ENCODE assay signal across 18 mouse cellular contexts in the genomic region with DNA sequence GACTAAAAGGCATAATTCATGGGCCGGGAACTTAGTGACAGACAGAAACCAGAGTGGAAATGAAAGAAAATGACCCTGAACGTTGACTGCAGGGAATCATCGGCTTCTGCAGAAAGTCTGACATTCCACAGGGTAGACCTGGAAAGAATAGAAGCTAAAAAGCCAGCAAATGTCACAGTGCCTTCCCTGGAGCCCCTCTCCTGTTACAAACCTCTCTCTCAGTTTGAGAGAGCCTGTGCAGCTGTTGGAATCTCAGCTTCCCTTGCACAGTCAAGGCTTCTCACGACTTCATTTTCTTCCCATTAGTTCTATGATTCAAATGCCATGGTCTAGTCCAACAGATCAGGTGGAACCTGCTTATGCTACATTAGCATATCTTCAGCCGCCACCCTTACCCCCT. TPM values are rescaled to one million over a fixed set of nuclear protein-coding genes. Genes with fewer than 3 reads are reported as not detected.
A peak's percentile ranks its signal among the peaks of the same experiment; 100 is the strongest.
DNase-seq lines count a peak whose midpoint lies in the region; ATAC-seq and TF ChIP-seq lines count a peak whose summit lies in the region.
"Had no signal": no experiment of that assay in that cellular context is flagged by ENCODE, and none has a peak within 500 bp of the region (broad histone marks: within the 10 kb centered on the region; RNA-seq: fewer than 3 reads in every experiment).

No protein-coding gene starts in this region.

- no peak for TF ChIP-seq CTCF in kidney, adult 2 months (conservative IDR thresholded peaks at IDR 0.05; ENCODE audit: insufficient read depth, insufficient read length, low read depth, low read length)

- no peaks in the 10 kb centered on the region for H3K9me3 ChIP-seq in midbrain, embryonic 15.5 days
- no peaks in the 10 kb centered on the region for H3K9me3 ChIP-seq in midbrain, embryonic 10.5 days (replicated peaks)
- H3K9me3 ChIP-seq in embryonic facial prominence, embryonic 14.5 days (ENCODE audit: control insufficient read depth, low read length): no peaks in the 10 kb centered on the region
- H3K9me3 ChIP-seq in stomach, embryonic 16.5 days (replicated peaks; ENCODE audit: control insufficient read depth, low read length): no peaks in the 10 kb centered on the region
- H3K9me3 ChIP-seq: heart, embryonic 12.5 days; liver, embryonic 15.5 days had no signal

- no peaks in the 10 kb centered on the region for H3K36me3 ChIP-seq in kidney, adult 2 months (ENCODE audit: control insufficient read depth, insufficient read depth, low read length)
- H3K36me3 ChIP-seq in midbrain, embryonic 15.5 days (replicated peaks): no peaks in the 10 kb centered on the region
- no peaks in the 10 kb centered on the region for H3K36me3 ChIP-seq in midbrain, embryonic 10.5 days
- H3K36me3 ChIP-seq in embryonic facial prominence, embryonic 14.5 days (ENCODE audit: control insufficient read depth, insufficient read depth, low read length): no peaks in the 10 kb centered on the region
- H3K36me3 ChIP-seq in stomach, embryonic 16.5 days (ENCODE audit: control insufficient read depth, insufficient read depth, low read length): no peaks in the 10 kb centered on the region
- H3K36me3 ChIP-seq: heart, embryonic 12.5 days; liver, embryonic 15.5 days had no signal

- WGBS in kidney, adult 2 months: 16% methylated on average over 5 of the region's 5 CpGs
- 30% methylated on average over 5 of the region's 5 CpGs for WGBS in midbrain, embryonic 15.5 days
- 52% methylated on average over 5 of the region's 5 CpGs for WGBS in midbrain, embryonic 10.5 days
- 26% methylated on average over 5 of the region's 5 CpGs for WGBS in embryonic facial prominence, embryonic 14.5 days
- WGBS in stomach, embryonic 16.5 days: 33% methylated on average over 5 of the region's 5 CpGs

- ATAC-seq in midbrain, embryonic 15.5 days (replicated peaks): 0 out of 2 replicates have a peak, but pooled peaks have one; percentile 4
- ATAC-seq in embryonic facial prominence, embryonic 14.5 days (ENCODE audit: low read depth): peak; percentile 53; the same call in 1 of the 2 replicates
- peak; percentile 33; the same call in 1 of the 2 replicates for ATAC-seq in stomach, embryonic 16.5 days (ENCODE audit: insufficient read depth, low FRiP score)
- ATAC-seq: forebrain, embryonic 14.5 days; lung, postnatal 0 days had no signal

- no peaks in the 10 kb centered on the region for H3K4me1 ChIP-seq in kidney, adult 2 months (ENCODE audit: control insufficient read depth, insufficient read depth, low read length)
- H3K4me1 ChIP-seq in midbrain, embryonic 15.5 days: no peaks in the 10 kb centered on the region
- no peaks in the 10 kb centered on the region for H3K4me1 ChIP-seq in midbrain, embryonic 10.5 days
- H3K4me1 ChIP-seq in embryonic facial prominence, embryonic 14.5 days (ENCODE audit: control insufficient read depth, insufficient read depth, low read length): no peaks in the 10 kb centered on the region
- no peaks in the 10 kb centered on the region for H3K4me1 ChIP-seq in stomach, embryonic 16.5 days (ENCODE audit: control insufficient read depth, insufficient read depth, low read length)
- H3K4me1 ChIP-seq: liver, embryonic 15.5 days; megakaryocyte, embryonic 14.5 days had no signal

- DNase-seq in kidney, adult 2 months: peak; percentile 10
- no peak for DNase-seq in kidney, postnatal 4 days
- no peak for DNase-seq in midbrain, embryonic 10.5 days (ENCODE audit: low spot score)
- DNase-seq in embryonic facial prominence, embryonic 14.5 days (ENCODE audit: low spot score): peak; percentile 54
- DNase-seq in thymus, postnatal 10 days (ENCODE audit: low spot score in 2 of 2): no peak
- DNase-seq in cerebellum, postnatal 4 days (ENCODE audit: low spot score in 2 of 2): no peak
- DNase-seq: adrenal gland, postnatal 10 days; B cell, adult 2 months; cerebellum, adult 2 months had no signal

- no peak overlapping the region for H3K27ac ChIP-seq in kidney, adult 2 months (ENCODE audit: insufficient read depth, low read depth, low read length)
- H3K27ac ChIP-seq in midbrain, embryonic 15.5 days: 0 out of 2 replicates have a peak overlapping the region, but pooled peaks have one; percentile 1
- H3K27ac ChIP-seq in midbrain, embryonic 10.5 days (replicated peaks): no peak overlapping the region
- H3K27ac ChIP-seq in embryonic facial prominence, embryonic 14.5 days (replicated peaks; ENCODE audit: low read depth, low read length): no peak overlapping the region
- H3K27ac ChIP-seq in stomach, embryonic 16.5 days (ENCODE audit: low read length): no peak overlapping the region
- H3K27ac ChIP-seq: hindbrain, embryonic 14.5 days; liver, embryonic 15.5 days had no signal

- H3K9ac ChIP-seq in midbrain, embryonic 15.5 days: no peak overlapping the region
- H3K9ac ChIP-seq in embryonic facial prominence, embryonic 14.5 days (ENCODE audit: low read depth, low read length): no peak overlapping the region
- H3K9ac ChIP-seq in stomach, embryonic 16.5 days (ENCODE audit: low read length): no peak overlapping the region
- H3K9ac ChIP-seq: heart, embryonic 12.5 days; hindbrain, embryonic 14.5 days; liver, embryonic 15.5 days had no signal

- no peak overlapping the region for H3K4me3 ChIP-seq in kidney, adult 2 months (ENCODE audit: insufficient read depth, low read depth, low read length)
- H3K4me3 ChIP-seq in midbrain, embryonic 15.5 days: no peak overlapping the region
- no peak overlapping the region for H3K4me3 ChIP-seq in midbrain, embryonic 10.5 days
- H3K4me3 ChIP-seq in embryonic facial prominence, embryonic 14.5 days (ENCODE audit: low read depth, low read length): no peak overlapping the region
- no peak overlapping the region for H3K4me3 ChIP-seq in stomach, embryonic 16.5 days (replicated peaks; ENCODE audit: low read length)
- H3K4me3 ChIP-seq: erythroblast, embryonic 14.5 days; heart, embryonic 12.5 days; liver, embryonic 15.5 days; megakaryocyte, embryonic 14.5 days had no signal

- no peaks in the 10 kb centered on the region for H3K27me3 ChIP-seq in kidney, adult 2 months (replicated peaks; ENCODE audit: control insufficient read depth, insufficient read depth, low read length)
- no peaks in the 10 kb centered on the region for H3K27me3 ChIP-seq in midbrain, embryonic 15.5 days (replicated peaks)
- no peaks in the 10 kb centered on the region for H3K27me3 ChIP-seq in midbrain, embryonic 10.5 days (ENCODE audit: low read depth, poor library complexity, severe bottlenecking)
- H3K27me3 ChIP-seq in embryonic facial prominence, embryonic 14.5 days (replicated peaks; ENCODE audit: control insufficient read depth, insufficient read depth, low read length): no peaks in the 10 kb centered on the region
- H3K27me3 ChIP-seq in stomach, embryonic 16.5 days (ENCODE audit: control insufficient read depth, insufficient read depth, low read length): no peaks in the 10 kb centered on the region
- H3K27me3 ChIP-seq: heart, embryonic 12.5 days; liver, embryonic 15.5 days; megakaryocyte, embryonic 14.5 days had no signal

- TF ChIP-seq POLR2A in kidney, adult 2 months (IDR thresholded peaks at IDR 0.05; ENCODE audit: low read depth, low read length): no peak

- no peak overlapping the region for H3K4me2 ChIP-seq in midbrain, embryonic 15.5 days
- no peak overlapping the region for H3K4me2 ChIP-seq in embryonic facial prominence, embryonic 14.5 days (ENCODE audit: low read depth, low read length)
- no peak overlapping the region for H3K4me2 ChIP-seq in stomach, embryonic 16.5 days (ENCODE audit: low read depth, low read length)
- H3K4me2 ChIP-seq: heart, embryonic 12.5 days; hindbrain, embryonic 14.5 days; liver, embryonic 15.5 days had no signal

RNA-seq across cellular contexts. Expression of a gene that starts 50.3 kb away (rescaled TPM):
- 3.5 and 5.1 TPM in 2 replicates for polyA plus RNA-seq in kidney, adult 2 months (2012; rRNA removed)
- polyA plus RNA-seq in midbrain, embryonic 15.5 days (2015; fragmentation: Nextera tagmentation; extraction: Ambion mirVana): 12.2 and 13.5 TPM in 2 replicates
- 5.5 and 7.3 TPM in 2 replicates for polyA plus RNA-seq in midbrain, embryonic 10.5 days (2016; fragmentation: Nextera tagmentation; extraction: Ambion mirVana)
- 841 and 870 TPM in 2 replicates for polyA plus RNA-seq in embryonic facial prominence, embryonic 14.5 days (2014; fragmentation: Nextera tagmentation; extraction: Ambion mirVana)
- polyA plus RNA-seq in stomach, embryonic 16.5 days (2015; fragmentation: Nextera tagmentation; extraction: Ambion mirVana): 113 and 126 TPM in 2 replicates
- polyA plus RNA-seq: erythroblast, embryonic 14.5 days had no signal

Comparison
In these comparisons a context has a peak if more than half of its experiments do, and no peak if none do; other contexts are left out.
1. DNase-seq: peak in kidney, adult 2 months (single experiment) and embryonic facial prominence, embryonic 14.5 days (single experiment); none in kidney, postnatal 4 days (0 of 2), midbrain, embryonic 10.5 days (single experiment), thymus, postnatal 10 days (0 of 2) and cerebellum, postnatal 4 days (0 of 2).
2. Peak in every context shown above with its lines, with median percentiles within 50 percentile points of each other: ATAC-seq.